Mouse (Mus musculus): ENCODE measurements around the gene Hist2h2be. TPM values are rescaled to one million over a fixed set of nuclear protein-coding genes. Genes with fewer than 3 reads are reported as not detected.
A peak's percentile ranks its signal among the peaks of the same experiment; 100 is the strongest.
"Not testable (repeated sequence)": the region's sequence is repeated elsewhere in the genome, so short reads cannot be mapped to it uniquely, and the experiment has no call there.

Gene Hist2h2be
- polyA plus RNA-seq, 1 experiment from 2014 or later, result 8.7 TPM

- Histone ChIP-seq H3K36me3 (ENCODE audit: insufficient read depth, low read length) (no peaks in the 10 kb centered on the region), H3K4me1 (replicated peaks; ENCODE audit: insufficient read depth, low read length) (peaks cover 25% of the 10 kb centered on the region), H3K4me3 (replicated peaks; ENCODE audit: low read depth, low read length) (peak within 1 kb of the TSS; percentile 69), H3K9me3 (replicated peaks; ENCODE audit: low read length) (no peaks in the 10 kb centered on the region), H3K27me3 (ENCODE audit: insufficient read depth, low read length) (no peaks in the 10 kb centered on the region), H3K9ac (ENCODE audit: low read depth, low read length) (peak within 1 kb of the TSS; percentile 82), H3K27ac (peak within 1 kb of the TSS; percentile 99), H3K4me2 (ENCODE audit: low read length) (peak within 1 kb of the TSS; percentile 60)
- TF ChIP-seq CTCF (IDR thresholded peaks at IDR 0.05; ENCODE audit: low read depth), result no peak
- peak; percentile 72 for ATAC-seq (replicated peaks; ENCODE audit: low FRiP score, low read depth)
- WGBS, result under 1% methylated on average over 36 of the region's 37 CpGs
- peak; percentile 98 for DNase-seq (ENCODE audit: low spot score)
These were observed 1.2 kb upstream of the Hist2h2be start, which contains the start of the genes Bola1 and Hist2h2ab for GRCm38 (mm10) chr3:96219661-96220130. Bola1 (minus strand) TSS chr3:96219709. Hist2h2ab (plus strand) TSS chr3:96219865.

GRCm38 (mm10) chr3:96220131-96220764 lies 671 bp upstream of the Hist2h2be start:
- Histone ChIP-seq H3K9ac (ENCODE audit: low read depth, low read length) (peak overlapping the region; percentile 82), H3K4me3 (replicated peaks; ENCODE audit: low read depth, low read length) (peak overlapping the region; percentile 69), H3K4me2 (ENCODE audit: low read length) (peak overlapping the region; percentile 60), H3K27ac (peak overlapping the region; percentile 99), H3K4me1 (replicated peaks; ENCODE audit: insufficient read depth, low read length) (peaks cover 26% of the 10 kb centered on the region)
- under 1% methylated on average over 26 of the region's 47 CpGs for WGBS
- peak; percentile 41 for DNase-seq (ENCODE audit: low spot score)
- H3K36me3 ChIP-seq (ENCODE audit: insufficient read depth, low read length); H3K27me3 ChIP-seq (ENCODE audit: insufficient read depth, low read length); ATAC-seq (replicated peaks; ENCODE audit: low FRiP score, low read depth); H3K9me3 ChIP-seq (replicated peaks; ENCODE audit: low read length): not testable (repeated sequence)

- ATAC-seq (replicated peaks; ENCODE audit: low FRiP score, low read depth) (no peak), DNase-seq (ENCODE audit: low spot score) (no peak)
- WGBS, result 9% methylated on average over 9 of the region's 9 CpGs
- Histone ChIP-seq H3K4me2 (ENCODE audit: low read length) (peak overlapping the region; percentile 60), H3K36me3 (ENCODE audit: insufficient read depth, low read length) (no peaks in the 10 kb centered on the region), H3K27me3 (ENCODE audit: insufficient read depth, low read length) (no peaks in the 10 kb centered on the region), H3K4me3 (replicated peaks; ENCODE audit: low read depth, low read length) (peak overlapping the region; percentile 69), H3K9ac (ENCODE audit: low read depth, low read length) (peak overlapping the region; percentile 53), H3K4me1 (replicated peaks; ENCODE audit: insufficient read depth, low read length) (peaks cover 33% of the 10 kb centered on the region), H3K9me3 (replicated peaks; ENCODE audit: low read length) (no peaks in the 10 kb centered on the region), H3K27ac (peak overlapping the region; percentile 99)
- TF ChIP-seq CTCF (IDR thresholded peaks at IDR 0.05; ENCODE audit: low read depth), result no peak
These were observed 720 bp downstream of the Hist2h2be start for GRCm38 (mm10) chr3:96221640-96222038.

GRCm38 (mm10) chr3:96222774-96223173 lies 1.9 kb downstream of the Hist2h2be start:
- Histone ChIP-seq H3K4me2 (ENCODE audit: low read length) (peak overlapping the region; percentile 60), H3K4me3 (replicated peaks; ENCODE audit: low read depth, low read length) (no peak overlapping the region), H3K9me3 (replicated peaks; ENCODE audit: low read length) (no peaks in the 10 kb centered on the region), H3K9ac (ENCODE audit: low read depth, low read length) (no peak overlapping the region), H3K4me1 (replicated peaks; ENCODE audit: insufficient read depth, low read length) (peaks cover 33% of the 10 kb centered on the region), H3K27me3 (ENCODE audit: insufficient read depth, low read length) (no peaks in the 10 kb centered on the region), H3K27ac (no peak overlapping the region), H3K36me3 (ENCODE audit: insufficient read depth, low read length) (no peaks in the 10 kb centered on the region)
- ATAC-seq (replicated peaks; ENCODE audit: low FRiP score, low read depth) (no peak), DNase-seq (ENCODE audit: low spot score) (no peak)
- TF ChIP-seq CTCF (IDR thresholded peaks at IDR 0.05; ENCODE audit: low read depth), result no peak
- 87% methylated on average over 4 of the region's 4 CpGs for WGBS

- no peak overlapping the region for H3K4me3 ChIP-seq (replicated peaks; ENCODE audit: low read depth, low read length)
- ATAC-seq (replicated peaks; ENCODE audit: low FRiP score, low read depth), result no peak
- peaks cover 28% of the 10 kb centered on the region for H3K4me1 ChIP-seq (replicated peaks; ENCODE audit: insufficient read depth, low read length)
- no peak for TF ChIP-seq CTCF (IDR thresholded peaks at IDR 0.05; ENCODE audit: low read depth)
- H3K27ac ChIP-seq, result no peak overlapping the region
- DNase-seq (ENCODE audit: low spot score), result no peak
- H3K27me3 ChIP-seq (ENCODE audit: insufficient read depth, low read length), result no peaks in the 10 kb centered on the region
- no peaks in the 10 kb centered on the region for H3K36me3 ChIP-seq (ENCODE audit: insufficient read depth, low read length)
- 22% methylated on average over 2 of the region's 2 CpGs for WGBS
- H3K4me2 ChIP-seq (ENCODE audit: low read length), result no peak overlapping the region
- H3K9ac ChIP-seq (ENCODE audit: low read depth, low read length), result no peak overlapping the region
- H3K9me3 ChIP-seq (replicated peaks; ENCODE audit: low read length), result no peaks in the 10 kb centered on the region
These were observed 4.5 kb downstream of the Hist2h2be start for GRCm38 (mm10) chr3:96225421-96225820.

DNA sequence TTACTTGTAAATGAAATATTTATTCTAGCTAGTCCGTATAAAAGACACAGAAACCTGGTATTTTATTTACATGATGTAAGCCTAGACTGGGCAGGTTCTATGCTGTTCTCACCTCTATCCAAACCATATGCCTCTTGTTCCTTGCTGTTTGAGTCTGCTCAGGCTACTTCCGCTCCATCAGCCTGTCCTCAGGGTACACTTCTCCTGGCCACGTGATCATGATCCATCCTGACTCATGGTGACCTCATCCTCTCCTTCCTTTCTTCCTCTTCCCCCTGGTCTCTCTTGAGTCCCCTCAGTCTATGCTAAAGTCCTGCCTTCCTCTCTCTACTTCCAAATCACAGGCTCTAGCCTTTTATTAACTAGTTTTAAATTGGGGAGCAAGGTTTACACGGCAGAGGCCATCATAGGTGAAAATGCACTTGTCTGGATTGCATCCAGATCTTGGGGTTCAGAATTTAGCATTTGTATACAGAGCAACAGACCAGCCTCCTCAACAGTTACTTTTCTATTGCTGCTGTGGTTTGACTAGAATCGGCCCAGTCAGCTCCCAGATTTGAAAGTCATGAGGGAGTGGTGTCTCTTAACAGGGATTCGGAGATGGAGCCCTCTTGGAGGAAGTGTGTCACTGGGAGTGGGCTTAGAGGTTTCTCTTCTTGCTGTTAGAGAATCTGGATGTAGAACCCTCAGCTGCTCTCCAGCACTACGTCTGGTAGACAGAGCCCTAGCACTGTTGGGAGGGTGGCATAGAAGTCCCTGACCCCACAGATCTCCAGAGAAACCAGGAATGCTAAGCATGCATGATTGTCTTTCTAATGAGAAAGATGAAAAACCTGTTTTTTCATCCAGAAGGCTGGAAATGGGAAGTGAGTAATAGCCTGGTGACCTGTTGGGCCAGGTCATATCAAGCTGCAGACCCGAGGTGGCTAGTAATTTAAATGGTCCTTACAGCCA lies 6.1 kb downstream of the Hist2h2be start:
- no peaks in the 10 kb centered on the region for H3K27me3 ChIP-seq (ENCODE audit: insufficient read depth, low read length)
- ATAC-seq (replicated peaks; ENCODE audit: low FRiP score, low read depth) (no peak), DNase-seq (ENCODE audit: low spot score) (no peak)
- no peak overlapping the region for H3K4me2 ChIP-seq (ENCODE audit: low read length)
- no peaks in the 10 kb centered on the region for H3K9me3 ChIP-seq (replicated peaks; ENCODE audit: low read length)
- H3K9ac ChIP-seq (ENCODE audit: low read depth, low read length), result no peak overlapping the region
- H3K4me3 ChIP-seq (replicated peaks; ENCODE audit: low read depth, low read length), result no peak overlapping the region
- 49% methylated on average over 8 of the region's 8 CpGs for WGBS
- no peak for TF ChIP-seq CTCF (IDR thresholded peaks at IDR 0.05; ENCODE audit: low read depth)
- peaks cover 28% of the 10 kb centered on the region for H3K4me1 ChIP-seq (replicated peaks; ENCODE audit: insufficient read depth, low read length)
- no peak overlapping the region for H3K27ac ChIP-seq
- H3K36me3 ChIP-seq (ENCODE audit: insufficient read depth, low read length), result no peaks in the 10 kb centered on the region

Data from kidney, postnatal 0 days (tissue).